Mouse (Mus musculus): ENCODE data around the gene Tgfb1i1. TPM values are rescaled to one million over a fixed set of nuclear protein-coding genes. Genes with fewer than 3 reads are reported as not detected.

The Tgfb1i1 gene
- 18.5 and 26.2 TPM in 2 replicates for polyA plus RNA-seq (2014; fragmentation: Nextera tagmentation; extraction: Ambion mirVana)

- WGBS, result 3% methylated on average over 30 of the region's 30 CpGs
- no peaks in the 10 kb centered on the region; the same call in 1 of the 2 replicates for H3K36me3 ChIP-seq (replicated peaks; ENCODE audit: control insufficient read depth, insufficient read depth, low read depth, low read length)
- no peaks in the 10 kb centered on the region for H3K9me3 ChIP-seq (replicated peaks; ENCODE audit: control insufficient read depth, low read length)
- peak within 1 kb of the TSS; percentile 72 for H3K4me2 ChIP-seq (ENCODE audit: low read depth, low read length)
- no peaks in the 10 kb centered on the region for H3K27me3 ChIP-seq (ENCODE audit: control insufficient read depth, insufficient read depth, low read length)
- ATAC-seq (replicated peaks; ENCODE audit: insufficient number of reproducible peaks, low FRiP score, low TSS enrichment, low read depth), result peak; percentile 31
- DNase-seq (ENCODE audit: low spot score), result peak; percentile 55
- peak within 1 kb of the TSS; percentile 56; the same call in 1 of the 2 replicates for H3K27ac ChIP-seq (replicated peaks; ENCODE audit: low read depth, low read length)
- peak within 1 kb of the TSS; percentile 72 for H3K9ac ChIP-seq (replicated peaks; ENCODE audit: low read length)
- peak within 1 kb of the TSS; percentile 45 for H3K4me3 ChIP-seq (ENCODE audit: low read depth, low read length)
- H3K4me1 ChIP-seq (ENCODE audit: control insufficient read depth, insufficient read depth, low read length), result no peaks in the 10 kb centered on the region
These were observed at the start of gene Tgfb1i1 for GRCm38 (mm10) chr7:128246496-128247391. Tgfb1i1 (plus strand) TSS chr7:128246812.

GRCm38 (mm10) chr7:128201607-128202006, 45.0 kb upstream of the Tgfb1i1 start:
- H3K27ac ChIP-seq (replicated peaks; ENCODE audit: low read depth, low read length), result no peak overlapping the region
- no peaks in the 10 kb centered on the region for H3K4me1 ChIP-seq (ENCODE audit: control insufficient read depth, insufficient read depth, low read length)
- 92% methylated on average over 9 of the region's 9 CpGs for WGBS
- no peak overlapping the region for H3K9ac ChIP-seq (replicated peaks; ENCODE audit: low read length)
- no peaks in the 10 kb centered on the region for H3K36me3 ChIP-seq (replicated peaks; ENCODE audit: control insufficient read depth, insufficient read depth, low read depth, low read length)
- no peak for ATAC-seq (replicated peaks; ENCODE audit: insufficient number of reproducible peaks, low FRiP score, low TSS enrichment, low read depth)
- no peaks in the 10 kb centered on the region for H3K9me3 ChIP-seq (replicated peaks; ENCODE audit: control insufficient read depth, low read length)
- no peak overlapping the region for H3K4me3 ChIP-seq (ENCODE audit: low read depth, low read length)
- no peaks in the 10 kb centered on the region for H3K27me3 ChIP-seq (ENCODE audit: control insufficient read depth, insufficient read depth, low read length)
- no peak overlapping the region for H3K4me2 ChIP-seq (ENCODE audit: low read depth, low read length)
- no peak for DNase-seq (ENCODE audit: low spot score)

- H3K27ac ChIP-seq (replicated peaks; ENCODE audit: low read depth, low read length), result no peak overlapping the region
- no peaks in the 10 kb centered on the region for H3K9me3 ChIP-seq (replicated peaks; ENCODE audit: control insufficient read depth, low read length)
- H3K4me2 ChIP-seq (ENCODE audit: low read depth, low read length), result no peak overlapping the region
- no peak overlapping the region for H3K9ac ChIP-seq (replicated peaks; ENCODE audit: low read length)
- H3K4me3 ChIP-seq (ENCODE audit: low read depth, low read length), result no peak overlapping the region
- H3K27me3 ChIP-seq (ENCODE audit: control insufficient read depth, insufficient read depth, low read length), result no peaks in the 10 kb centered on the region
- DNase-seq (ENCODE audit: low spot score) (no peak), ATAC-seq (replicated peaks; ENCODE audit: insufficient number of reproducible peaks, low FRiP score, low TSS enrichment, low read depth) (no peak)
- no peaks in the 10 kb centered on the region for H3K4me1 ChIP-seq (ENCODE audit: control insufficient read depth, insufficient read depth, low read length)
- H3K36me3 ChIP-seq (replicated peaks; ENCODE audit: control insufficient read depth, insufficient read depth, low read depth, low read length), result no peaks in the 10 kb centered on the region
- 74% methylated on average over 9 of the region's 9 CpGs for WGBS
These were observed 43.5 kb upstream of the Tgfb1i1 start for GRCm38 (mm10) chr7:128203071-128203470.

GRCm38 (mm10) chr7:128204179-128204578, 42.4 kb upstream of the Tgfb1i1 start:
- no peak overlapping the region for H3K9ac ChIP-seq (replicated peaks; ENCODE audit: low read length)
- no peak overlapping the region for H3K4me2 ChIP-seq (ENCODE audit: low read depth, low read length)
- no peaks in the 10 kb centered on the region for H3K36me3 ChIP-seq (replicated peaks; ENCODE audit: control insufficient read depth, insufficient read depth, low read depth, low read length)
- H3K4me3 ChIP-seq (ENCODE audit: low read depth, low read length), result no peak overlapping the region
- WGBS, result 91% methylated on average over 8 of the region's 8 CpGs
- DNase-seq (ENCODE audit: low spot score) (no peak), ATAC-seq (replicated peaks; ENCODE audit: insufficient number of reproducible peaks, low FRiP score, low TSS enrichment, low read depth) (no peak)
- H3K4me1 ChIP-seq (ENCODE audit: control insufficient read depth, insufficient read depth, low read length), result no peaks in the 10 kb centered on the region
- H3K9me3 ChIP-seq (replicated peaks; ENCODE audit: control insufficient read depth, low read length), result no peaks in the 10 kb centered on the region
- no peaks in the 10 kb centered on the region for H3K27me3 ChIP-seq (ENCODE audit: control insufficient read depth, insufficient read depth, low read length)
- no peak overlapping the region for H3K27ac ChIP-seq (replicated peaks; ENCODE audit: low read depth, low read length)

- no peak overlapping the region for H3K4me2 ChIP-seq (ENCODE audit: low read depth, low read length)
- DNase-seq (ENCODE audit: low spot score) (no peak), ATAC-seq (replicated peaks; ENCODE audit: insufficient number of reproducible peaks, low FRiP score, low TSS enrichment, low read depth) (no peak)
- H3K4me3 ChIP-seq (ENCODE audit: low read depth, low read length), result no peak overlapping the region
- no peaks in the 10 kb centered on the region for H3K4me1 ChIP-seq (ENCODE audit: control insufficient read depth, insufficient read depth, low read length)
- H3K9me3 ChIP-seq (replicated peaks; ENCODE audit: control insufficient read depth, low read length), result no peaks in the 10 kb centered on the region
- WGBS, result 83% methylated on average over 18 of the region's 18 CpGs
- H3K27ac ChIP-seq (replicated peaks; ENCODE audit: low read depth, low read length), result no peak overlapping the region
- H3K9ac ChIP-seq (replicated peaks; ENCODE audit: low read length), result no peak overlapping the region
- H3K27me3 ChIP-seq (ENCODE audit: control insufficient read depth, insufficient read depth, low read length), result no peaks in the 10 kb centered on the region
- H3K36me3 ChIP-seq (replicated peaks; ENCODE audit: control insufficient read depth, insufficient read depth, low read depth, low read length), result no peaks in the 10 kb centered on the region
These were observed 40.9 kb upstream of the Tgfb1i1 start for GRCm38 (mm10) chr7:128205695-128206094.

GRCm38 (mm10) chr7:128206152-128206551, 40.5 kb upstream of the Tgfb1i1 start, which contains the start of gene Cox6a2:
Cox6a2 (minus strand) TSS chr7:128206387.
- Histone ChIP-seq H3K9ac (replicated peaks; ENCODE audit: low read length) (no peak within 1 kb of the TSS), H3K4me3 (ENCODE audit: low read depth, low read length) (no peak within 1 kb of the TSS), H3K9me3 (replicated peaks; ENCODE audit: control insufficient read depth, low read length) (no peaks in the 10 kb centered on the region), H3K36me3 (replicated peaks; ENCODE audit: control insufficient read depth, insufficient read depth, low read depth, low read length) (no peaks in the 10 kb centered on the region), H3K27ac (replicated peaks; ENCODE audit: low read depth, low read length) (no peak within 1 kb of the TSS), H3K27me3 (ENCODE audit: control insufficient read depth, insufficient read depth, low read length) (no peaks in the 10 kb centered on the region), H3K4me1 (ENCODE audit: control insufficient read depth, insufficient read depth, low read length) (no peaks in the 10 kb centered on the region), H3K4me2 (ENCODE audit: low read depth, low read length) (no peak within 1 kb of the TSS)
- DNase-seq (ENCODE audit: low spot score) (no peak), ATAC-seq (replicated peaks; ENCODE audit: insufficient number of reproducible peaks, low FRiP score, low TSS enrichment, low read depth) (no peak)
- 80% methylated on average over 6 of the region's 6 CpGs for WGBS

GRCm38 (mm10) chr7:128208187-128208586, 38.4 kb upstream of the Tgfb1i1 start:
- no peaks in the 10 kb centered on the region for H3K36me3 ChIP-seq (replicated peaks; ENCODE audit: control insufficient read depth, insufficient read depth, low read depth, low read length)
- no peak overlapping the region for H3K27ac ChIP-seq (replicated peaks; ENCODE audit: low read depth, low read length)
- H3K9me3 ChIP-seq (replicated peaks; ENCODE audit: control insufficient read depth, low read length), result no peaks in the 10 kb centered on the region
- 10% methylated on average over 4 of the region's 4 CpGs for WGBS
- peak; percentile 89 for DNase-seq (ENCODE audit: low spot score)
- H3K9ac ChIP-seq (replicated peaks; ENCODE audit: low read length), result no peak overlapping the region
- no peak overlapping the region for H3K4me2 ChIP-seq (ENCODE audit: low read depth, low read length)
- H3K4me3 ChIP-seq (ENCODE audit: low read depth, low read length), result no peak overlapping the region
- no peak for ATAC-seq (replicated peaks; ENCODE audit: insufficient number of reproducible peaks, low FRiP score, low TSS enrichment, low read depth)
- no peaks in the 10 kb centered on the region for H3K4me1 ChIP-seq (ENCODE audit: control insufficient read depth, insufficient read depth, low read length)
- no peaks in the 10 kb centered on the region for H3K27me3 ChIP-seq (ENCODE audit: control insufficient read depth, insufficient read depth, low read length)

GRCm38 (mm10) chr7:128209826-128210225, 36.8 kb upstream of the Tgfb1i1 start:
- H3K36me3 ChIP-seq (replicated peaks; ENCODE audit: control insufficient read depth, insufficient read depth, low read depth, low read length), result no peaks in the 10 kb centered on the region
- DNase-seq (ENCODE audit: low spot score) (no peak), ATAC-seq (replicated peaks; ENCODE audit: insufficient number of reproducible peaks, low FRiP score, low TSS enrichment, low read depth) (no peak)
- H3K9me3 ChIP-seq (replicated peaks; ENCODE audit: control insufficient read depth, low read length), result no peaks in the 10 kb centered on the region
- no peak overlapping the region for H3K27ac ChIP-seq (replicated peaks; ENCODE audit: low read depth, low read length)
- H3K27me3 ChIP-seq (ENCODE audit: control insufficient read depth, insufficient read depth, low read length), result no peaks in the 10 kb centered on the region
- H3K4me1 ChIP-seq (ENCODE audit: control insufficient read depth, insufficient read depth, low read length), result no peaks in the 10 kb centered on the region
- H3K4me3 ChIP-seq (ENCODE audit: low read depth, low read length), result no peak overlapping the region
- H3K9ac ChIP-seq (replicated peaks; ENCODE audit: low read length), result no peak overlapping the region
- WGBS, result 45% methylated on average over 3 of the region's 3 CpGs
- H3K4me2 ChIP-seq (ENCODE audit: low read depth, low read length), result no peak overlapping the region
